Mouse (Mus musculus) megakaryocyte, embryonic 14.5 days (primary cell): ENCODE results near the gene Kif16b. TPM values are rescaled to one million over a fixed set of nuclear protein-coding genes. Genes with fewer than 3 reads are reported as not detected.

Experiments used
- H3K27me3 ChIP-seq: replicated peaks from 2 replicates; pipeline ENCODE3; 2012; ENCODE audit warnings: inconsistent platforms
- H3K36me3 ChIP-seq: replicated peaks from 2 replicates; pipeline ENCODE3; 2012; ENCODE audit warnings: low read length, inconsistent platforms, mixed read lengths
- H3K4me1 ChIP-seq: 2 replicates; pipeline ENCODE4 v1.6.1; 2012; ENCODE audit warnings: inconsistent platforms
- H3K4me3 ChIP-seq: replicated peaks from 2 replicates; pipeline ENCODE3; 2012; ENCODE audit warnings: moderate library complexity, mild to moderate bottlenecking, inconsistent platforms
- H3K9me3 ChIP-seq: 2 replicates; pipeline ENCODE4 v1.6.1; 2012; ENCODE audit warnings: inconsistent platforms
- FLI1 ChIP-seq: IDR thresholded peaks from 2 replicates; pipeline ENCODE4 v1.6.1; 2012; ENCODE audit warnings: low read length, inconsistent platforms, mixed read lengths
- GATA1 ChIP-seq: IDR thresholded peaks from 3 replicates; pipeline ENCODE4 v1.6.1; 2012; ENCODE audit warnings: mixed read lengths, low read length, inconsistent platforms, borderline replicate concordance
- polyA plus RNA-seq: library from polyadenylated mRNA; stranded (reverse); fragments of >175 nt; gene quantifications from 2 replicates; pipeline ENCODE4 v1.2.3, GENCODE M21; 2012; ENCODE audit warnings: low replicate concordance; ENCODE audit not compliant: insufficient read depth

The Kif16b gene
- polyA plus RNA-seq, 1 experiment: 2.1 TPM

GRCm38 (mm10) chr2:142608778-142609177 lies 292.6 kb downstream of the Kif16b start:
- Histone ChIP-seq H3K4me3 (no peak overlapping the region), H3K27me3 (no peaks in the 10 kb centered on the region), H3K36me3 (no peaks in the 10 kb centered on the region), H3K4me1 (no peaks in the 10 kb centered on the region; the same call in 1 of the 2 replicates), H3K9me3 (peaks cover 6% of the 10 kb centered on the region; the same call in 1 of the 2 replicates)
- no peak for TF ChIP-seq GATA1
- no peak for TF ChIP-seq FLI1

GRCm38 (mm10) chr2:142604762-142605161 lies 296.6 kb downstream of the Kif16b start:
- Histone ChIP-seq H3K4me1 (no peaks in the 10 kb centered on the region), H3K9me3 (peaks cover 6% of the 10 kb centered on the region; the same call in 1 of the 2 replicates), H3K36me3 (no peaks in the 10 kb centered on the region), H3K27me3 (no peaks in the 10 kb centered on the region), H3K4me3 (no peak overlapping the region)
- no peak for TF ChIP-seq FLI1
- no peak for TF ChIP-seq GATA1

GRCm38 (mm10) chr2:142603210-142603609 lies 298.1 kb downstream of the Kif16b start:
- no peaks in the 10 kb centered on the region for H3K36me3 ChIP-seq
- H3K27me3 ChIP-seq: no peaks in the 10 kb centered on the region
- TF ChIP-seq FLI1: no peak
- TF ChIP-seq GATA1: no peak
- no peak overlapping the region for H3K4me3 ChIP-seq
- H3K9me3 ChIP-seq: peaks cover 3% of the 10 kb centered on the region; the same call in 1 of the 2 replicates
- no peaks in the 10 kb centered on the region for H3K4me1 ChIP-seq

- TF ChIP-seq GATA1 (no peak), FLI1 (no peak)
- H3K9me3 ChIP-seq: peaks cover 17% of the 10 kb centered on the region
- H3K4me1 ChIP-seq: no peaks in the 10 kb centered on the region
- H3K27me3 ChIP-seq: no peaks in the 10 kb centered on the region
- no peaks in the 10 kb centered on the region for H3K36me3 ChIP-seq
- no peak overlapping the region for H3K4me3 ChIP-seq
These were observed 302.1 kb downstream of the Kif16b start for GRCm38 (mm10) chr2:142599235-142599634.

GRCm38 (mm10) chr2:142596176-142597170 lies 304.9 kb downstream of the Kif16b start:
- no peak overlapping the region for H3K4me3 ChIP-seq
- TF ChIP-seq FLI1 (no peak), GATA1 (no peak)
- H3K27me3 ChIP-seq: no peaks in the 10 kb centered on the region
- H3K9me3 ChIP-seq: peaks cover 29% of the 10 kb centered on the region
- H3K4me1 ChIP-seq: no peaks in the 10 kb centered on the region
- no peaks in the 10 kb centered on the region for H3K36me3 ChIP-seq

GRCm38 (mm10) chr2:142590938-142591337 lies 310.4 kb downstream of the Kif16b start:
- no peak for TF ChIP-seq GATA1
- no peak for TF ChIP-seq FLI1
- Histone ChIP-seq H3K27me3 (no peaks in the 10 kb centered on the region), H3K4me3 (no peak overlapping the region), H3K36me3 (no peaks in the 10 kb centered on the region), H3K9me3 (peaks cover 28% of the 10 kb centered on the region), H3K4me1 (no peaks in the 10 kb centered on the region)

GRCm38 (mm10) chr2:142590284-142590724 lies 311.0 kb downstream of the Kif16b start:
- Histone ChIP-seq H3K36me3 (no peaks in the 10 kb centered on the region), H3K4me3 (no peak overlapping the region), H3K27me3 (no peaks in the 10 kb centered on the region), H3K4me1 (no peaks in the 10 kb centered on the region), H3K9me3 (peaks cover 32% of the 10 kb centered on the region)
- TF ChIP-seq FLI1: no peak

GRCm38 (mm10) chr2:142589403-142590283 lies 311.7 kb downstream of the Kif16b start:
- Histone ChIP-seq H3K27me3 (no peaks in the 10 kb centered on the region), H3K4me1 (no peaks in the 10 kb centered on the region), H3K4me3 (no peak overlapping the region), H3K36me3 (no peaks in the 10 kb centered on the region), H3K9me3 (peaks cover 26% of the 10 kb centered on the region)
- no peak for TF ChIP-seq FLI1
- TF ChIP-seq GATA1: no peak

GRCm38 (mm10) chr2:142585845-142586244 lies 315.5 kb downstream of the Kif16b start:
- H3K36me3 ChIP-seq: no peaks in the 10 kb centered on the region
- no peaks in the 10 kb centered on the region for H3K27me3 ChIP-seq
- no peaks in the 10 kb centered on the region for H3K4me1 ChIP-seq
- TF ChIP-seq FLI1 (no peak), GATA1 (no peak)
- H3K4me3 ChIP-seq: no peak overlapping the region
- peaks cover 15% of the 10 kb centered on the region; the same call in 1 of the 2 replicates for H3K9me3 ChIP-seq
